Mouse (Mus musculus) thymus, adult 2 months (tissue): ENCODE results near the gene Gm20388. TPM values are rescaled to one million over a fixed set of nuclear protein-coding genes. Genes with fewer than 3 reads are reported as not detected.
A peak's percentile ranks its signal among the peaks of the same experiment; 100 is the strongest.
"Not testable (repeated sequence)": the region's sequence is repeated elsewhere in the genome, so short reads cannot be mapped to it uniquely, and the experiment has no call there.

ENCODE experiments used
- DNase-seq: peaks from one replicate; pipeline ENCODE4 v3.0.0; 2021
- H3K27ac ChIP-seq: fragments of 200-500 bp; 2 replicates; pipeline ENCODE4 v1.5.1; 2012; ENCODE audit warnings: low read length, control low read depth; ENCODE audit not compliant: control insufficient read depth, insufficient read depth
- H3K27me3 ChIP-seq: fragments of 200-500 bp; 2 replicates; pipeline ENCODE4 v1.6.1; 2012; ENCODE audit warnings: mild to moderate bottlenecking, low read length, moderate library complexity, mixed read lengths; ENCODE audit not compliant: control insufficient read depth, insufficient read depth
- H3K36me3 ChIP-seq: fragments of 200-500 bp; 2 replicates; pipeline ENCODE4 v1.6.1; 2012; ENCODE audit warnings: mild to moderate bottlenecking, low read length, moderate library complexity; ENCODE audit not compliant: control insufficient read depth, insufficient read depth
- H3K4me1 ChIP-seq: fragments of 200-500 bp; replicated peaks from 2 replicates; pipeline ENCODE4 v1.6.1; 2012; ENCODE audit warnings: low read length; ENCODE audit not compliant: control insufficient read depth, insufficient read depth
- H3K4me3 ChIP-seq: fragments of 200-500 bp; 2 replicates; pipeline ENCODE4 v1.5.1; 2012; ENCODE audit warnings: mild to moderate bottlenecking, low read length, control low read depth, moderate library complexity; ENCODE audit not compliant: control insufficient read depth, insufficient read depth
- CTCF ChIP-seq: fragments of 200-500 bp; IDR thresholded peaks from 2 replicates; pipeline ENCODE4 v1.5.1; 2012; ENCODE audit warnings: mild to moderate bottlenecking, control low read depth, low read length, moderate library complexity, borderline replicate concordance; ENCODE audit not compliant: control insufficient read depth, poor library complexity, insufficient read depth; ENCODE audit errors: extremely low read depth
- POLR2A ChIP-seq: fragments of 200-500 bp; IDR thresholded peaks from 2 replicates; pipeline ENCODE4 v1.6.1; 2012; ENCODE audit warnings: mild to moderate bottlenecking, low read length, control low read depth, moderate library complexity; ENCODE audit not compliant: control insufficient read depth, poor library complexity, insufficient read depth; ENCODE audit errors: extremely low read depth
- WGBS: fragments of 180-500 bp; shearing (Covaris S2); methylation state at CpG from one replicate; pipeline ENCODE4 v1.1.7; 2018; 5-methylcytosine and 5-hydroxymethylcytosine counted together
- polyA plus RNA-seq: library from polyadenylated mRNA; depleted of rRNA; stranded (reverse); fragments of >200 nt; gene quantifications from 2 replicates; pipeline ENCODE4 v1.2.3, GENCODE M21; 2012

The Gm20388 gene
- polyA plus RNA-seq, 1 experiment = 103 TPM

DNA sequence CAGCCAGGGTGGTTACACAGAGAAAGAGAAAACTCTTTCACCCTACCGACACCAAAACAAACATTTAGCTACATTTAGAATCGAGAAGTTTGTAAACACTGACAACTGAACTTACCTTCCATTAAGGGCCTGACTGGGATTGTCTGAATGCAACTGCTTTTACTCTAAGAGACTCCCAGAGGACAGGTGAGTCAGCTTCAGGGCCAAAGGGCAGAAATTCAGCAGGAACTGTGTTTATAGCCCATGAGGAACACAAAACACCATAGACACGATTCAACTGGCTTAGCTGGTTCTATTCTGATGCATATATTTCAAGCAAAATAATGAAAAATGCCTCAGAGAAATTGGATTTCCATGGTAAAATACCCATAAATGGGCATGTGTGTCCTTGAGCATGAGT, 4104.1 kb downstream of the Gm20388 start:
- Histone ChIP-seq H3K27ac (no peak overlapping the region), H3K4me1 (peaks cover 11% of the 10 kb centered on the region), H3K36me3 (no peaks in the 10 kb centered on the region; the same call in 1 of the 2 replicates), H3K27me3 (no peaks in the 10 kb centered on the region), H3K4me3 (no peak overlapping the region)
- WGBS = 78% methylated on average over 3 of the region's 3 CpGs
- DNase-seq = no peak
- TF ChIP-seq CTCF (no peak), POLR2A (no peak)

DNA sequence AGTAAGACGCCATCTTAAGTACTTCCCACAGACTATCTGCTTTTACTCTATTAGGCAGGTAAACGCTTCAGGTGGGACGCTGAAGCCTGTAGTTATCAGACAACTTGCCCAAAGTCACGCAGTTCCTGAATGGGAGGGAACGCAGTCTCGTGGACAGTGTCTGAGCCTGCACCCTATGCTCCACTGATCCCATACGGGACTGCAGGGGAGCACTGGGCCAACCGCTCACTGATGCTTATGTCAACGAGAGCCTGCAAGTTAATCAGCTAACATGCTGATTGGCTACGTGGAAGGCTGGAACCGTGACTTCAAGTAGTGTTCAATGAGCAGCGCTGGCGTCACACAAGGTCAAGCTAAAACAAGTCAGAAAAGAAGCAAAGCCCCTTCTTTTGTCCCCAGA, 4109.1 kb downstream of the Gm20388 start:
- peaks cover 13% of the 10 kb centered on the region for H3K4me1 ChIP-seq
- H3K36me3 ChIP-seq = no peaks in the 10 kb centered on the region
- H3K27me3 ChIP-seq = no peaks in the 10 kb centered on the region
- 10% methylated on average over 13 of the region's 13 CpGs for WGBS
- no peak for TF ChIP-seq POLR2A
- TF ChIP-seq CTCF = no peak
- DNase-seq = peak; percentile 14
- peak overlapping the region; percentile 22 for H3K4me3 ChIP-seq
- H3K27ac ChIP-seq = no peak overlapping the region

DNA sequence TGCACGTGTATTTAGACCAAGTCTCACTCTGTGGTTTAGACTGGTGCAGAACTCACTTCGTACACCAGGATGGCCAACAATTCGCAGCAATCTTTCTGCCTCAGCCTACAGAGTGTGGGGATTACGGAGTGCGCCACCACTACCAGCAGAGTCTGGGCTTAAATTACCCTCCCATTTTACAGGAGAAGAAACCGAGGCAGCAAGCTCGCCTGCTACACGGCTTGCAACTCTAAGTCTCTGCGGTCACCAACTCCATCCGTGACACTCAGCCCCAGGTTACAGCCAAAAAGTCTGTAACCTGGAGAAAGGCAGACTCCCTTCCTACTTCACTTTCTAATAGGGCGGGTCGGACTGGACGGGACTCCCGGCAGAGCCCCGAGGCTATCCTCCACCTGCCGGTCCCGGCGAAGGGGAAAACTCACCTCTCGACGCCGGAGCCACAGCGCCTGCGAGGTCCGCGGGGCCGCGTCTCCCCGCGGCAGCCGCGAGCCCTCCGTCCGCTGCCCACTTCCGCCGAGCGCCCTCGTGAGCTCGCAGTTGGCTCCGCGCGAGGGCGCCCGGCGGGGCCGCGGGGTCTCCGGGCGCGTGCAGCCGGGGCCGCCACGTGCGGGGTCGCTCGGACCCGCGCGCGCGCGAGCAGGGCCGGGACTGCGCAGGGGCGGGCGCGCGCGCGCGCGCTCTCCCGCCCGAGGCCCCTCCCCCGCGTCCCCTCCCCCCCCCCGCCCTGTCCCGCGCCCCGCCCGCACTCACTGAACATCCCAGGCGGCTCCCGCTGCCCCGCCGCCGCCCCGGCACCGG, 4110.0 kb downstream of the Gm20388 start:
- peak; percentile 65 for DNase-seq
- peaks cover 5% of the 10 kb centered on the region; the same call in 1 of the 2 replicates for H3K36me3 ChIP-seq
- no peaks in the 10 kb centered on the region for H3K27me3 ChIP-seq
- 3% methylated on average over 74 of the region's 87 CpGs for WGBS
- TF ChIP-seq POLR2A = no peak
- TF ChIP-seq CTCF = no peak
- peak overlapping the region; percentile 55 for H3K27ac ChIP-seq
- peak overlapping the region; percentile 72 for H3K4me3 ChIP-seq
- H3K4me1 ChIP-seq = peaks cover 13% of the 10 kb centered on the region

DNA sequence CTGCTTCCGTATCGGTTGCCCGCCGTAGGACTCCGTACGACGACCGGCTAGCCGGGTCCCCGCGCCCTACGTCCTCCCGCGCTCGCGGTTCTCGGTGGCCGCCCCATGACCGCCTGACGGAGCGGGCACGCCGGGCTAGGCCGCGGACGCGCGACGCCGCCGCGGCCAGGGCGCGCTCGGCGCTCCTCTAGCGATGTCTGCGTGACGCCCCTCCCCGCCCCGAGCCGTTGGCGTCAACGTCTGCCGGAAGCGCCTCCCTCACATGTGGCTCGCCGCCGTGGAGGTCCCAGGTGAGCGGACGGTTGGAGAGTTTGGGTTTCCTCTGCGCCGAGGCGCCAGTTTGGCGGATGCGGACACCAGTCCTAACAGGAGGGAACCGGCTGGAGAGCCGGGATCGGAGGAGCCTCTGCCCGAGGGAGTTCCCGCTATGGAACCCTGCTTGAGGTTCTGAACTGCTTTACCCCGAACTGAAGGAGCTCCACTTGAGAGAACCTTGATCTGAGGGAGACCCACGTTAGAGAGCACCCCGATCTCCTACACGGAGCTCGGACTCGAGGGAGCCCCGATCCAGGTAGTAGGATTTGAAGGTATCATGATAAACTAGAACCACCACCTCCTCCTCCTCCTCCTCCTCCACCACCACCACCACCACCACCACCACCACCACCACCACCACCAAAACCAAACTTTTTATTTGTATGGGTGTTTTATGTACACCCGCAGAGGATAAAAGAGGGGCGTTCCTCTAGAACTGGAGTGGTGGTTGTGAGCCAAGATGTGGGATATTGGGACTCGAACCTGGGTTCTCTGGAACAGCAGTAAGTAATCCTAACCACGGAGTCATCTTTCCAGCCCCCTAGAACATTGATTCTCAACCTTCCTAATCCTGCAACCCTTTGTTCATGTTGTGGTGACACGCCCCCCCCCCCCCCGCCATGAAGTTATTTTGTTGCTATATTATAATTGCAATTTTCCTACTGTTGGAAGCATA, 4110.9 kb downstream of the Gm20388 start, which contains the start of the genes Taf5l and Urb2:
Gene Taf5l (minus strand): TSS at position 161 of the 991 bp plus-strand sequence.
Gene Urb2 (plus strand): TSS at position 272 of the 991 bp plus-strand sequence.
- peak; percentile 96 for TF ChIP-seq POLR2A
- TF ChIP-seq CTCF = 0 out of 2 replicates have a peak, but pooled peaks have one; percentile 62
- Histone ChIP-seq H3K4me3 (peak within 1 kb of the TSS; percentile 72), H3K27me3 (no peaks in the 10 kb centered on the region), H3K27ac (peak within 1 kb of the TSS; percentile 92), H3K36me3 (peaks cover 10% of the 10 kb centered on the region), H3K4me1 (peaks cover 13% of the 10 kb centered on the region)
- peak; percentile 96 for DNase-seq
- WGBS = under 1% methylated on average over 74 of the region's 74 CpGs

DNA sequence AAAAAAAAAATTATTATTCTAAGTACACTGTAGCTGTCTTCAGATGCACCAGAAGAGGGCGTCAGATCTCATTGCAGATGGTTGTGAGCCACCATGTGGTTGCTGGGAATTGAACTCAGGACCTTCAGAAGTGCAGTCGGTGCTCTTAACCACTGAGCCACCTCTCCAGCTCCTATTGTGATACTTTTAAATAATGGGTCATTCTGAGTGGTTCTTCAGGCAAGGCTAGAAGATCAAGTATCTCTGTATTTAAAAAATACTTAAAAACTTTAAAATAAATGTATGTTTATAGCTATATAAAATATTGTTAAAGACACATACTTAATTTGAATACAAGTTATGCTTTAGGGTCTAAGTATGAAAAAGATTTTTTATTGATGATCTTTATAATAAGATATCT, 4115.6 kb downstream of the Gm20388 start:
- 96% methylated on average over 2 of the region's 2 CpGs for WGBS
- not testable (repeated sequence) for DNase-seq, H3K4me1 ChIP-seq, H3K4me3 ChIP-seq, H3K27ac ChIP-seq, H3K27me3 ChIP-seq
- H3K36me3 ChIP-seq = peaks cover 47% of the 10 kb centered on the region

DNA sequence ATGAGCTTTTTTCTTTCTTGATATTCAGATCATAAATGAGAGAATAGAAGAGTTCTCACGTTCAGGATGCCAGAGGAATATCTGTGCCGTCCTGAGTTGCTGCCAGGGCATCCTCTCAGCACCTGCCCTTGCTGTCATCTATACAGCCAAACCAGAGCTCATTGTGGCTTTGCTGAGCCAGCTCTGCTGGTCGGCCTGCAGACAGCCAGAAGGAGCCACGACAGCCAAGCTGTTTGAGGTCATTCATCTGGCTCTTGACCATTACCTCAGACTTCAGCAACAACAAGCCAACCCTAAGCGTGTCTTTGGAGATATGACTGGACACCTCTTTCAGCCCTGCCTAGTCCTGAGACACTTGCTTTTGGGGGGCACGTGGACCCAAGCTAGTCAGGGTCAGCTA, 4117.2 kb downstream of the Gm20388 start:
- Histone ChIP-seq H3K27me3 (no peaks in the 10 kb centered on the region), H3K36me3 (peaks cover 50% of the 10 kb centered on the region), H3K27ac (no peak overlapping the region), H3K4me1 (no peaks in the 10 kb centered on the region), H3K4me3 (no peak overlapping the region)
- 93% methylated on average over 6 of the region's 6 CpGs for WGBS
- DNase-seq = no peak
- no peak for TF ChIP-seq CTCF
- TF ChIP-seq POLR2A = no peak
